Mouse (Mus musculus): ENCODE data around the gene Stip1.
A peak's percentile ranks its signal among the peaks of the same experiment; 100 is the strongest.
"Not testable (repeated sequence)": the region's sequence is repeated elsewhere in the genome, so short reads cannot be mapped to it uniquely, and the experiment has no call there.

Gene Stip1

DNA sequence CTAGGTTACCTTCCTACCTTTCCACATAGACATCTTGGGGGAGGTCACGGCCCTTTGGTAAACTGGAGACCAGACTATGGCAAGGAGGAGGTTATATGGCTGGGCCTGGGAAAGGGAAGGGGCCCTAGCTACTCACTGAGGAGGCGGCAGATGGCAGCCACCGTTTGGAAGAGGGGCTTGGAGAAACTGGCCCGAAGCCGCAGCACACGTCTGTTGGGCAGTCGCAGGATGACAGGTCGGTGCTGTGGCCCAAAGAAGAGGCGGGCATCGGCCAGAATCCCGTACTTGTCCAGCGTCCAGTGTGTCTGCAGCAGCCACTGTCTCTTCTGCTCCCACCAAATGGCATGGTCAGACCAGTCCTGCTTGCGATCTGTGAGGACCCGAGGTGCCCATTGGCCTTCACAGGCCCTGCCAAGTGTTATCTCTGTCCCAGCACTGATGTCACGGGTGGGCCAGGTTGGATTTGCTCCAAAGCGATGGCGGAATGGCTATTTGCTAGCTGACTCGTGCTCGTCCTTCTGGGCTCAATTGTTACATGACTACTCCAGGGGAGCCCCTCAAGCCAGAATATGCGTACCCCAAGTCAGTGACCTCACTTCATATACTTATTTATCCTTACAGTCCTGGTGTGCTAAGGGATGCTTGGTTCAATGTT is 25.2 kb downstream of the Stip1 start:
- DNase-seq (ENCODE audit: low spot score), result no peak

- no peak for DNase-seq (ENCODE audit: low spot score)
These were observed 25.8 kb downstream of the Stip1 start for GRCm38 (mm10) chr19:7013984-7014383.

DNA sequence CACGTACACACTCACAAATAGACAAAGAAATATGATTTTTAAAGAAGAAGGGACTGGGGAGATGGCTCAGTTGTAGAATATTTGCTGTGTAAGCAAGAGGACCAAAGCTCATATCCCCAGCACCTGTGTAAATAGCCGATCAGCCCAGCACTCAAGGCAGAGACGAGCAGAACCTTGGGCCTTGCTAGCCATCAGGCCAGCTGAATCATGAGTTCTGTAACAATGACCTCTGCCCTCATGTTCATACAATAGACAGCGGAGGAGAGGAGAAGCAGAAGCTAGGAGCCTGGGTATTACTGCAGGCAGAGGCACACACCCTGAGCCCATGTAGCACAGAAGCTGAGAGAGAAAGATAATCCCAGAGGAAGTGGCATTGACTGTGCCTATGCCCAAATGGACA is 27.3 kb downstream of the Stip1 start:
- no peak for DNase-seq (ENCODE audit: low spot score)

DNA sequence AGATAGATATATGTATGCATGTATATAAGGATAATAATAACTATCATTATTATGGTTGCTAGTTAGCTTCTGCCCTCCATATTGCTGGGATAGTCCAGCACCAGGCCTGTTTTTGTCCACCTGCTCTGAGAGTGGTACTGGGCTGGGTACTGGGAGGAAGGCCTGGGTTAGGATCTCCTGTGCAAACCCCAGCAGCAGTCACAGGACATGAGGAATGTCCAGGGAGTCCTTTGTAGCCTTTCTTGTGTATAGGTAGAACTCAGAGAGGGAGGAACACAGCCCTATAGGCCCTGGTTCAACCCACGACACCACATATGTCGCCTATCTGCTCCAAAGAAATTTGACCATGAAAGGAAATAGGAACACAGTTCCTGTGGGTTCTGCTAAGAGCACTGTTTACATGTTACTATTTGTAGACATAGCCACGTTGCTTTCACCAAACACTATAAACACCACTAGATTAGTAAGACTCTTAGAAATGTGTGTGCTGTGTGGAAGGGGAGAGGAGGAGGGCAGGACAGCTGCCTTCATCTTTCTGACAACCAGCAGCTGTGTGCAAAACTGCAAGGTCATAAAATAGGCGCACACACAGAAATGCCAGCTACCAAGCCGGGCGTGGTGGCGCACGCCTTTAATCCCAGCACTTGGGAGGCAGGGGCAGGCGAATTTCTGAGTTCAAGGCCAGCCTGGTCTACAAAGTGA is 32.7 kb downstream of the Stip1 start:
- no peak for DNase-seq (ENCODE audit: low spot score)

- no peak for DNase-seq (ENCODE audit: low spot score)
These were observed 40.3 kb downstream of the Stip1 start for GRCm38 (mm10) chr19:6999360-7000063.

DNA sequence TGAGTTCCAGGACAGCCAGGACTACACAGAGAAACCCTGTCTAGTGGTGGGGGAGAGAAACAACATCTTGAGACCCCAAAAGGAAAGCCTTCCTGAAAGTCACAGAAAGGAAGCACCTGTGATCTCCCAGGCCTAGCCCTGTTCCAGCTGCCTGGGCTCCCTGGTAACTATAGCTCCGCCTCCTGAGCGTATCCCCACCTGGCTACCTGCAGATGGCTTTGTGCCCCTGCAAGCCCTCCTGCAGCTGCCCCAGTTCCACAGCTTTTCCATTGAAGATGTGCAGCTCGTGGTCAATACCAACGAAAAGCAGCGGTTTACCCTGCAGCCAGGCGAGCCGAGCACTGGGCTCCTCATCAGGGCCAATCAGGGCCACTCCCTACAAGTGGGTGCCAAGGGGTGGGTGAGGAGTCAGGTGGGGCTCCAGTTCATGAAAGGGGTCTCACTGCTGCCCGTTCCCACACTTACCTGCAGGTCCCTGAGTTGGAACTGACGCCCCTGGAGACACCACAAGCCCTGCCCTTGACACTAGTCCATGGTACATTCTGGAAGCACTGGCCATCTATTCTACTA is 42.0 kb downstream of the Stip1 start:
- no peak for DNase-seq (ENCODE audit: low spot score)

DNA sequence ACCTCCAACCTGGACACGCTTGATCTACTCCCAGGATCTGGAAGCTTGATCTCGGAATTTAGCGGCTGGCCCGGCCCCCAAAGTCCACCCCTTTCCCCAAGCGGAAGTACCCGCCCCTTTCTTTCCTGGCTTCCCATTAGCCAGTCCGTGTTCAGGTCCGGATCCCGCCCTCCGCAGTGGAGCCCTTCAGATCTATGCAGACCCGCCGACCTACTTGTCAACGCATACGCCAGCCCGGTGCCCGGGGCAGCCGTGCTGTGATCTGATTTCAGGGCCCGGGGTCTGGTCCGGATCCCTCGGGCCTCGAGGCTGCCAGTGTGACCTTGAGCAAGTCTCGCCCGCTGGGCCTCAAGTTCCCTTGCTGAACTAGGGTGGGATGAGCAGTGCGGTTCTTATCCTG is 43.8 kb downstream of the Stip1 start, which contains the start of the genes Nudt22 and Trpt1:
Gene Nudt22 (minus strand): TSS at position 112 of the 400 bp plus-strand sequence.
Gene Trpt1 (plus strand): TSS at position 126 of the 400 bp plus-strand sequence.
- peak; percentile 72 for DNase-seq (ENCODE audit: low spot score)

- no peak for DNase-seq (ENCODE audit: low spot score)
These were observed 44.3 kb downstream of the Stip1 start for GRCm38 (mm10) chr19:6995255-6995991.

DNA sequence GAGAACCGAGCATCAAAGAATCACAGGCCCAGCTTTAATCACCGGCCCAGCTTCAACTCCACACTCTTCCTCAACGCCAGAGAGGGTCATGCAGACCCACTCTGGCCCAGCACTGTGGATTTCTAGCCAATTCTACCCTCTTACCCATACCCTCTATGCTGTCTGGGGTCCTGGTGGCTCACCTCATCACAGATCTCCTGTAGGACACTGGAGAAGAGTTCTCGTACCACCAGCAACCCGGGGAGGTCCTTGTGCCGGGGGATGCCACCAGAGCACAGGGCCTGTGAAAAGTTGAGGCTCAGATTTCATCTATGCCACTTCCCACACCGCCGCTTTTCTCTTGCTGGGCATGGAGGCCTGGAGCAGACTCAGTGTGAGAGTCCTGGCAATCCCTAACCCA is 45.3 kb downstream of the Stip1 start:
- no peak for DNase-seq (ENCODE audit: low spot score)

DNA sequence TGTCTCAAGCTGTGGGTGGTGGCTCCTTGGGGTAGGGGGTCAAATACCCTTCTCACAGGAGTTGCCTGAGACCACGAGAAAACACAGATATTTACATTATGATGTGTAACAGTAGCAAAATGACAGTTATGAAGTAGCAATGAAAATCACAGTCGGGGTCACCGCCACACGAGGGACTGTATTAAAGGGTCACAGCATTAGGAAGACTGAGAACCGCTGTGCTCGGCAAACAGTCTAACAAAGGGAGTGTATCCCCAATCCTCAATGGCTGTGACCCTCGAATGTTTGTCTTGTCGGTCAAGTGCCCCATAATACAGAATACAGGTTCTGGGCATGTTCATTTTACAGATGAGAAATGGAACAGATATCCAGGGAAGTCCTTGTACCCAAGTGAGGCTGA is 45.8 kb downstream of the Stip1 start:
- DNase-seq (ENCODE audit: low spot score), result no peak

- DNase-seq (ENCODE audit: low spot score), result no peak
These were observed 46.6 kb downstream of the Stip1 start for GRCm38 (mm10) chr19:6993011-6993770.

- DNase-seq (ENCODE audit: low spot score), result peak; percentile 80
These were observed 47.5 kb downstream of the Stip1 start, which contains the start of gene Dnajc4 for GRCm38 (mm10) chr19:6992011-6992858. Gene Dnajc4, minus strand, starts transcription at chr19:6992572.

GRCm38 (mm10) chr19:6991166-6991565 is 48.6 kb downstream of the Stip1 start:
- DNase-seq (ENCODE audit: low spot score), result not testable (repeated sequence)

DNA sequence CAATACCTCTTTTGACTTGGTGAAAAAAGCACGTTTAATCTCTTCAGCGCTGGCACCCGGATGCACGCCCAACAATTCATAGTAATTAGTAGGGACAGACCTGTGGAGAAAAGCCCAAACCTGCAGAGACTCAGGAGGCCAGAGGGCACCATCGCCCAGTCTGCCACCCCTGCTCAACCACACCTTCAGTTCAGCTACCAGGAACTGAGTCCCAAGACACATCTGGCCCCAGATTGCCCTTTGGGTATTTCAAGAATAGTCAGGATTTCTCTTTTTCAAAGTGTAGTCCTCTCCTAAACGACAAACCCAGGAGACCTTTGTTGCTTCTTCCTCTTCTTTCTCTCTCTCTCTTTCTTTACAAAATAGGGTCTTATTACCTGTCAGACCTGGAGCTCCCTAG is 49.1 kb downstream of the Stip1 start:
- DNase-seq (ENCODE audit: low spot score), result no peak

- DNase-seq (ENCODE audit: low spot score), result no peak
These were observed 50.5 kb downstream of the Stip1 start for GRCm38 (mm10) chr19:6989251-6989650.

DNA sequence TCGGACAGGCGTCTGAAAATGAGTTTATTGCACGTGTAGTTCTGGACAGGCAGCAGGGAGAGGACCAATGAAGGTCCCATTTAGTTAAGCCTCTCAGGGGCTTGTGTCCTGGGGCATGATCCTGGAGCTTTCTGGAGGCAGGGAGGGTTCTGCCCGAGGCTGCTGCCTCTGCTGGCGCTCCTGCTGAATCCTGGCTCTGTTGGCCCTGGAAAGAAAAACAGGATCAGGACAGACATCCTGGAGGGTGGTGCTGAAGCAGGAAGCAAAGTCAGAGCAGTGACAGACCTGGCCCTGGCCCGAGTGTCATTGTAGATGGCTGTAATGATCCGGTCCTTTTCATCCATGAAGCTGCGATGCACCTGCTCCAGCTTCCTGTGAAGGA is 51.9 kb downstream of the Stip1 start:
- no peak for DNase-seq (ENCODE audit: low spot score)

DNA sequence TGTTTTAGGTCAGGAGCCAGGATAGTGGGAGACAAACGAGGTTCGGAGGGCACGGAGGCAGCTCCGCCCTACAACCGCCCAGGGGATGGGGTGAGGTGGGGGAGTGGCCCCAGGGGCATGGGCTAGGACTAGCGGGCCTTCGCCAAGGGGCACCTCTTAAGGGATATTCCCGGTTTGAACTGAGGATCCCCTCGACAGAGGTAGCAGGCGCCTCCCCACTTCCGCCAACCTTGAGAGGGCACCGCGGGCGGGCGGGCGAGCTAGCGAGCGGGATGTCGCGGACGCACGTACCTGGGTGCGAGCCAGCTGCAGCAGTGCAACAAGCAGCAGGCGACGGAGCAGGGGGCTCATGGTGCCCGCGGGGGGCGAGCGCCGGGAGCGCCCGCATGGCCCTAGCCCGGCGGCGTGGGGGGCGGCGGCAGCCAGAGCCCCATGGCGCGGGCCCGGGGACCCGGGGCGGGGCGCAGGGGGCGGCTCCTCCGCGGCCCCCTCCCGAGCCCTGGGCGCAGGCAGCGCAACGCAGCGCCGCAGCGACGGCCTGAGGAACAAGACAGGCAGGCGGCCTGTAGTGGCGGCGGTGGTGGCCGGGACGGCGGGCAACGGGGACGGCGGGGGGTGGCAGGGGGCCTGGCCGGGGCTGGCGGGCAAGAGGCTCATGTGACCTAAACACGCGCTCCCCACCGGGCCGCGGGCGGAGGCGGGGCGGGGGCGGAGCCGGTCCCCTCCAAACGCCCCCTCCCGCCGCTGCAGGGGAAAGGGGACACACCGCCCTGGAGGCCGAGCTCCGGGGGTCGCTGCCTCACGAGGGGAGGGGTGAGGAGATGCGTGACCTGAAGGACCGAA is 52.5 kb downstream of the Stip1 start, which contains the start of gene Vegfb:
Gene Vegfb (minus strand): TSS at position 591 of the 843 bp plus-strand sequence.
- no peak for DNase-seq (ENCODE audit: low spot score)

DNA sequence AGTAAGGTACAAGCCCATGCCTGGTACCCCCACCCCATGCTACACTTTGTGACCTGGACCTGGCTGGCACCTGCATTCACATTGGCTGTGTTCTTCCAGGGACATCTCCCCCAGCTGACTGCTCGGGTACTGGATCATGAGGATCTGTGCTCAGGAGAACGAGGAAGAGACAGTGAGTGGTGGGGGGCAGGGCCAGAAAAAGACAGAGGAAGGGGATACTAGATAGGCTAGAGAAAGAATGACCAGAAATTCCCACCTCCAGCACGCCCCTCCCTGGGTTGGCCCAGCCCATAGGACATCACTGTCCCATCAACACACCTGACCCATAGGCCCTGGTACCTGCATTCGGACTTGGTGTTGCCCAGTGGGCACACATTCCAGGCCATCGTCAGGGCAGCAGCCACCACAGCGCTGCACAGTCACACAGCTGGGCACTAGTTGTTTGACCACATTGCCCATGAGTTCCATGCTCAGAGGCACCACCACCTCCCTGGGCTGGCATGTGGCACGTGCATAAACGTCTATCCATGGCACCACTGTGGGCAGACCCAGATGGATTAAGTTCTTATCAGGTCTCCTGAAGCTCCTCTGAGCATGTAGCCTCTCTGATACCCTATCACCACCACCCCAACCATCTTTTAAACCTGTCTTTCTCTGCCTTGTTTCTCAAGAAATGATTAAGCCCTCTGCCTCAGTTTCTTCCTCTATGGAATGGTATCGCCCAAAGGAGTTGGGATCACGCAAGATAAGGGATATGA is 53.6 kb downstream of the Stip1 start:
- no peak for DNase-seq (ENCODE audit: low spot score)
